Mouse (Mus musculus) heart, embryonic 11.5 days (tissue): ENCODE results near the gene Sema6c. TPM values are rescaled to one million over a fixed set of nuclear protein-coding genes. Genes with fewer than 3 reads are reported as not detected.

Source experiments
- ATAC-seq: fragments of 200-750 bp; cut with Nextera tagmentation; replicated peaks from 2 replicates; pipeline ENCODE4 v1.8.0; 2017; ENCODE audit warnings: moderate library complexity; ENCODE audit not compliant: insufficient number of reproducible peaks, low FRiP score, low TSS enrichment
- H3K27ac ChIP-seq: fragments of 300-500 bp; sonication (generic); 2 replicates; pipeline ENCODE4 v1.5.1; 2014; ENCODE audit warnings: mild to moderate bottlenecking, low read depth, low read length
- H3K27me3 ChIP-seq: fragments of 300-500 bp; sonication (generic); 2 replicates; pipeline ENCODE4 v1.6.1; 2014; ENCODE audit warnings: mild to moderate bottlenecking, low read length, mixed read lengths; ENCODE audit not compliant: control insufficient read depth, insufficient read depth
- H3K36me3 ChIP-seq: fragments of 300-500 bp; sonication (generic); 2 replicates; pipeline ENCODE4 v1.6.1; 2014; ENCODE audit warnings: mild to moderate bottlenecking, low read length, moderate library complexity, mixed read lengths; ENCODE audit not compliant: control insufficient read depth, insufficient read depth
- H3K4me1 ChIP-seq: fragments of 300-500 bp; sonication (generic); 2 replicates; pipeline ENCODE4 v1.6.1; 2014; ENCODE audit warnings: low read length; ENCODE audit not compliant: control insufficient read depth, insufficient read depth
- H3K4me2 ChIP-seq: fragments of 300-500 bp; sonication (generic); 2 replicates; pipeline ENCODE4 v1.6.1; 2014; ENCODE audit warnings: mild to moderate bottlenecking, moderate library complexity
- H3K4me3 ChIP-seq: fragments of 300-500 bp; sonication (generic); 2 replicates; pipeline ENCODE4 v1.5.1; 2014; ENCODE audit warnings: low read depth, low read length
- H3K9ac ChIP-seq: fragments of 300-500 bp; sonication (generic); 2 replicates; pipeline ENCODE4 v1.6.1; 2014; ENCODE audit warnings: mild to moderate bottlenecking, low read depth, low read length, moderate library complexity
- H3K9me3 ChIP-seq: fragments of 300-500 bp; sonication (generic); replicated peaks from 2 replicates; pipeline ENCODE4 v1.6.1; 2016; ENCODE audit warnings: low read length; ENCODE audit not compliant: control insufficient read depth
- WGBS: fragments of 180-500 bp; shearing (Covaris S2); extraction: QIAGEN DNeasy Blood & Tissue Kit; methylation state at CpG from one replicate; pipeline ENCODE4 v1.1.7; 2014; ENCODE audit not compliant: insufficient replicate concordance; 5-methylcytosine and 5-hydroxymethylcytosine counted together
- polyA plus RNA-seq: library from polyadenylated mRNA; unstranded; fragments of >200 nt; fragmentation: Nextera tagmentation; extraction: Ambion mirVana; gene quantifications from 2 replicates; pipeline ENCODE4 v1.2.1, GENCODE M21; 2014

Sema6c gene
- 2.2 and 2.8 TPM in 2 replicates for polyA plus RNA-seq

DNA sequence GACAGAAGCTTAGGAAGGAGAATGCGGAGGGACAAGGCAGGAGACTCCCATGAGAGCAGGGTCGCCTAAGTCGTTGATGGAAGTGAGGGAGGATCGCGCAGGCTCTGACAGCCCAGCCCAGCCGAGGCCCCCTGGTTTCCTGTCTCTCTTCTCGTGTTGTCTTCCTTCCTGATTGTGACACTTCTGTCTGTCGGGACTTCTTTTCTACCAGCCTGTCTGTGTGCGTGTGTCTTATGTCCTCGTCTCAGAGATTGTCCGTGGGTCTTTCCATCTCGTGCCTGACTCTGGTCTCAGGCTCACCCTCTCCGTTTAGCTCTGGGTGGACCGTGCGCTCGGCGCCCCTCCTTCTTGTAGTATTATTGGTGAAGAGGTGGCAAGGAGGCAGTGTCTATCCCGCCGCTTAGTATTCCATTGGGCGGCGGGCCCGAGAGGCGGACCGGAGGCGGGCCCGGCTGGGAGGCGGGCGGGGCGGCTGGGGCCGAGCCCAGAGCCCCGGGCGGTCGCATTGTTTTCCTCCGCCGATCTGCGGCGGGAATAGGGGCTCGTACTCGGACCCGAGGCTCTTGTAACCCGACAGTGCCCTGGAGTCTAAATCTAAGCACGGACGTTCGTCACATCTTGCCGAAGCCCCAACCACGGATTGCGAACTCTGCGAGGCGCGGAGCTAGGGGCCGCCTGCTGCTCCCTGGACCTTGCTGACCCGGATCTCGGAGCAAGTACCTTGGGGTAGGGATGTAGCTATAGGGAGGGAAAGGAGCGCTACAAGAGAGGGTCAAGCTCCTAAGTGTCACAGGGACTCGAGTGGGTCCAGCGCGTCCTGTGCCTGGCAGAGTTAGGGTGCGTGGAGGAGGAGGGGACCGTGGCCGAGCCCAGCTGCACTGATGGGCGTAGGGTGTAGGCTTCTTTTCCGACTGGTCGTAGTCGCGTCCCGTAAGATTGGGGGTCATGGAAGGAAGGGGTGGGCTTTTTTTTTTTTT lies at the start of gene Sema6c:
Sema6c (plus strand) TSS at position 471 of the 977 bp plus-strand sequence.
- H3K9me3 ChIP-seq: no peaks in the 10 kb centered on the region
- peaks cover 29% of the 10 kb centered on the region for H3K4me1 ChIP-seq
- H3K27me3 ChIP-seq: peaks cover 9% of the 10 kb centered on the region
- H3K36me3 ChIP-seq: no peaks in the 10 kb centered on the region
- peak within 1 kb of the TSS; percentile 78 for H3K9ac ChIP-seq
- WGBS: under 1% methylated on average over 66 of the region's 66 CpGs
- ATAC-seq: peak; percentile 90
- H3K4me3 ChIP-seq: peak within 1 kb of the TSS; percentile 76
- peak within 1 kb of the TSS; percentile 96 for H3K4me2 ChIP-seq
- H3K27ac ChIP-seq: no peak within 1 kb of the TSS

GRCm38 (mm10) chr3:95110911-95111726 lies 49.1 kb upstream of the Sema6c start, which contains the start of gene Vps72:
TSS of gene Vps72 (plus strand) at chr3:95111022.
- H3K27me3 ChIP-seq: no peaks in the 10 kb centered on the region
- H3K27ac ChIP-seq: peak within 1 kb of the TSS; percentile 97
- ATAC-seq: peak; percentile 46
- peak within 1 kb of the TSS; percentile 85 for H3K9ac ChIP-seq
- under 1% methylated on average over 54 of the region's 54 CpGs for WGBS
- H3K36me3 ChIP-seq: peaks cover 12% of the 10 kb centered on the region
- peak within 1 kb of the TSS; percentile 62 for H3K4me2 ChIP-seq
- peaks cover 8% of the 10 kb centered on the region for H3K4me1 ChIP-seq
- peak within 1 kb of the TSS; percentile 70 for H3K4me3 ChIP-seq
- no peaks in the 10 kb centered on the region for H3K9me3 ChIP-seq

DNA sequence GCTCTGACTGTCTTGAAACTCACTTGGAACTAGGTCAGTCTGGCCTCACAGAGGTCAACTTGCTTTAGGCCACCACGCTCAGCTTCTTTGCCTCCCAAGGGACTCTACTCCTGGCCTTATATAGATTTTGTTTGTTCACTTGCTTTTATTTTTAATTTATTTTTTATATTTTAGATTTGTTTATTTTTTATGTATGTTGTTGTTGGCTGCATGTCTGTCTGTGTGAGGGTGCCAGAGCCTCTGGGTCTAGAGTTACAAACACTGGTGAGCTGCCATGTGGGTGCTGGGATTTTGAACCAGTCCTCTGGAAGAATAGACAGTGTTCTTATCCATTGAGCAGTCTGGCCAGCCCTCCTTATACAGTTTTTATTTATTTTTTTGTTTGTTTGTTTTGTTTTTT lies 47.5 kb upstream of the Sema6c start:
- H3K27me3 ChIP-seq: no peaks in the 10 kb centered on the region
- peak overlapping the region; percentile 62; the same call in 1 of the 2 replicates for H3K4me2 ChIP-seq
- H3K4me1 ChIP-seq: peaks cover 8% of the 10 kb centered on the region
- H3K27ac ChIP-seq: no peak overlapping the region
- whole genome bisulfite sequencing: 87% methylated on average over 1 of the region's 1 CpGs
- H3K4me3 ChIP-seq: no peak overlapping the region
- no peak for ATAC-seq
- no peak overlapping the region for H3K9ac ChIP-seq
- H3K9me3 ChIP-seq: no peaks in the 10 kb centered on the region
- H3K36me3 ChIP-seq: peaks cover 13% of the 10 kb centered on the region

- H3K27ac ChIP-seq: no peak overlapping the region
- H3K9me3 ChIP-seq: no peaks in the 10 kb centered on the region
- no peaks in the 10 kb centered on the region for H3K27me3 ChIP-seq
- H3K36me3 ChIP-seq: peaks cover 41% of the 10 kb centered on the region
- H3K4me3 ChIP-seq: no peak overlapping the region
- no peak for ATAC-seq
- no peak overlapping the region for H3K9ac ChIP-seq
- WGBS: 94% methylated on average over 2 of the region's 2 CpGs
- no peak overlapping the region for H3K4me2 ChIP-seq
- no peaks in the 10 kb centered on the region for H3K4me1 ChIP-seq
Observed at GRCm38 (mm10) chr3:95117751-95118150, 42.5 kb upstream of the Sema6c start.

DNA sequence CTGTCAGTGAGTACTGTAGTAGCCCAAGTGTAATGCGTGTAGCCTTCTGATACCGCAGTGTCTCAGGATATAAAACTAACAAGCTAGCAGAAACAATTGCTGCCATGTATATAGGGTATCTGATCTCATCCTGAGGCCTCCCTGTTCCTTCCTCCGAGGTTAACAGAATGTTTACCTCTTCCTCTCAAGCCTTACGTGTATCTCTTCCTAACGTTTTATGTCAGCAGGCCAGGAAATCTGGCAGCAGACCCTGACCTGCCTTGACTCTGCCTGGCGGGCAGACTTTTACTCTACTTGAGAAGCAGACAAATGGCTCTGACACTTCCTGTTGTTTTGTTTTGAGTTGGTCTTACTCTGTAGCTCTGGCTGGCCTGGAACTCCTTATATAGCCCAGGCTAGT lies 38.7 kb upstream of the Sema6c start:
- Histone ChIP-seq H3K27ac (peak overlapping the region; percentile 72), H3K9ac (no peak overlapping the region), H3K4me2 (no peak overlapping the region), H3K9me3 (no peaks in the 10 kb centered on the region), H3K4me3 (no peak overlapping the region), H3K36me3 (peaks cover 29% of the 10 kb centered on the region), H3K4me1 (peaks cover 5% of the 10 kb centered on the region), H3K27me3 (no peaks in the 10 kb centered on the region)
- no peak for ATAC-seq
- 67% methylated on average over 6 of the region's 6 CpGs for WGBS

- Histone ChIP-seq H3K9ac (no peak within 1 kb of the TSS), H3K4me2 (no peak within 1 kb of the TSS), H3K9me3 (no peaks in the 10 kb centered on the region), H3K27ac (no peak within 1 kb of the TSS; the same call in 1 of the 2 replicates), H3K36me3 (peaks cover 26% of the 10 kb centered on the region), H3K27me3 (no peaks in the 10 kb centered on the region), H3K4me1 (peaks cover 5% of the 10 kb centered on the region), H3K4me3 (no peak within 1 kb of the TSS)
- ATAC-seq: no peak
- WGBS: 52% methylated on average over 6 of the region's 6 CpGs
Observed at GRCm38 (mm10) chr3:95124246-95124645, 36.0 kb upstream of the Sema6c start, which contains the start of gene Tmod4. TSS of gene Tmod4 (plus strand) at chr3:95124476.

DNA sequence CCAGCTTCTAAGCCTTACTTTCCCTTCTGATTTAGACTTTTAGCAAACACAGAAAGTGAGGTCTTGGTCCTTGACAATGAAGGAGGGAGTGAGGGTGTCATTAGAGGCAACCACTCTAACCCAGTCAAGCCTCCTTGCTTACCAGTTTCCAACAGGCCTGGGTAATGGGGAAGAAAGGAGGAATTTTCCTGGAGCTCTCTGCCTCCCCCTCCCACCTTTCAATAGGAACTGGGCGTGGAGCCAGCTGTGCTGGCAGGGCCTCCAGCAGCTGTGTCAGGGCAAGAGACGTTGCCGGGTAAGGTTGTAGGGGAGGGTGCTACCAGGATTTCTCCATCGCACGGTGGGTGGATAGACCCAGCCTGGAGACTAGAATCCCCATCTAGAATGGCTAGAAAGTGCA lies 35.3 kb upstream of the Sema6c start:
- Histone ChIP-seq H3K27me3 (no peaks in the 10 kb centered on the region), H3K27ac (no peak overlapping the region; the same call in 1 of the 2 replicates), H3K36me3 (peaks cover 19% of the 10 kb centered on the region), H3K9ac (no peak overlapping the region), H3K4me2 (no peak overlapping the region), H3K9me3 (no peaks in the 10 kb centered on the region), H3K4me3 (no peak overlapping the region), H3K4me1 (peaks cover 5% of the 10 kb centered on the region)
- 30% methylated on average over 5 of the region's 5 CpGs for WGBS
- ATAC-seq: no peak

DNA sequence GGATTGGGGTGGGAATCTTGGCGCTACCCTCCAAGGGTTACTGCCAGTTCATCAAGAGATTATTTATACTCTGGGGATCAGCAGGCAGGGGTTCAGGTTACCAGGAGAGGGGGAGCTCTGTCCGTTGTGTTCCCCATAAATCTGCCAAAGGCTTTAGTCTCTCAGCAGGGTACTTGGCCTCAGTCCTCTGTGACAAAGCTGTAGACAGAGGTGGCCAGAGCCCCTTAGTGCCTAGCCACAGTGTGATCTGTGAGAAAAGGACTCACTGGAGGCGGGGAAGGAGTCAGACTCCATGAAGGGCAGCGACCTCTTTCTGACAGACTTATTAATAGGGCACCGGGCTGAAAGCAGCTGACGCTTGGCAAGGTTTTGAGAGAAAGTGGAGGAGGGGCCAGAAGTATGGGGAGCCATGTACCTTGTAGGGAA lies 31.0 kb upstream of the Sema6c start:
- Histone ChIP-seq H3K9ac (no peak overlapping the region), H3K4me3 (no peak overlapping the region), H3K4me1 (peaks cover 8% of the 10 kb centered on the region), H3K9me3 (no peaks in the 10 kb centered on the region), H3K36me3 (no peaks in the 10 kb centered on the region), H3K27me3 (no peaks in the 10 kb centered on the region), H3K27ac (no peak overlapping the region), H3K4me2 (no peak overlapping the region)
- WGBS: 68% methylated on average over 6 of the region's 6 CpGs
- no peak for ATAC-seq
